Mouse (Mus musculus) ES-E14 (cell line): ENCODE results near the gene Trmt5. TPM values are rescaled to one million over a fixed set of nuclear protein-coding genes. Genes with fewer than 3 reads are reported as not detected.

Source experiments
- DNase-seq: peaks from one replicate; pipeline ENCODE4 v3.0.0-alpha.2; 2013; ENCODE audit warnings: low read depth, low spot score
- H3K27ac ChIP-seq: 2 replicates; pipeline ENCODE4 v1.5.1; 2012; ENCODE audit warnings: low read depth, mild to moderate bottlenecking, low read length, moderate library complexity, mixed read lengths; ENCODE audit not compliant: poor library complexity, insufficient read depth, severe bottlenecking
- H3K36me3 ChIP-seq: 2 replicates; pipeline ENCODE4 v1.6.1; 2012; ENCODE audit warnings: mild to moderate bottlenecking, low read length, moderate library complexity, mixed read lengths; ENCODE audit not compliant: control insufficient read depth, poor library complexity, insufficient read depth, severe bottlenecking
- H3K4me1 ChIP-seq, 2 experiments: fragments of 150-350 bp in 1 of 2; sonication (generic) in 1 of 2; 2 replicates each; pipeline ENCODE4 v1.6.1; 2012; ENCODE audit warnings: low read length in 2 of 2, mild to moderate bottlenecking in 1 of 2, mixed read lengths in 1 of 2; ENCODE audit not compliant: control insufficient read depth in 2 of 2, insufficient read depth in 2 of 2, poor library complexity in 1 of 2
- H3K4me3 ChIP-seq, 2 experiments: fragments of 150-350 bp in 1 of 2; sonication (generic) in 1 of 2; 2 replicates each; pipeline ENCODE4 v1.5.1; 2012; ENCODE audit warnings: low read length in 2 of 2, low read depth in 1 of 2, mild to moderate bottlenecking in 1 of 2, mixed read lengths in 1 of 2; ENCODE audit not compliant: insufficient read depth in 1 of 2, poor library complexity in 1 of 2, severe bottlenecking in 1 of 2
- H3K9ac ChIP-seq: 2 replicates; pipeline ENCODE4 v1.6.1; 2012; ENCODE audit warnings: low read depth, mild to moderate bottlenecking, low read length, mixed read lengths; ENCODE audit not compliant: poor library complexity, insufficient read depth, severe bottlenecking
- H3K9me3 ChIP-seq: fragments of 150-350 bp; sonication (generic); 2 replicates; pipeline ENCODE4 v1.6.1; 2012; ENCODE audit warnings: low read depth, mild to moderate bottlenecking, low read length; ENCODE audit not compliant: control insufficient read depth, insufficient read depth
- CHD2 ChIP-seq: IDR thresholded peaks from 2 replicates; pipeline ENCODE4 v1.6.1; 2014; ENCODE audit warnings: mild to moderate bottlenecking, low read depth, low read length, inconsistent platforms
- HCFC1 ChIP-seq: IDR thresholded peaks from 2 replicates; pipeline ENCODE4 v1.6.1; 2012; ENCODE audit warnings: low read length, inconsistent platforms, borderline replicate concordance; ENCODE audit not compliant: insufficient read depth
- MAFK ChIP-seq: IDR thresholded peaks from 2 replicates; pipeline ENCODE4 v1.6.1; 2014; ENCODE audit warnings: mild to moderate bottlenecking, low read depth, low read length, inconsistent platforms; ENCODE audit not compliant: insufficient read depth
- ZC3H11A ChIP-seq: IDR thresholded peaks from 2 replicates; pipeline ENCODE4 v1.6.1; 2012; ENCODE audit warnings: low read depth, mild to moderate bottlenecking, inconsistent platforms, low read length, borderline replicate concordance
- ZNF384 ChIP-seq: IDR thresholded peaks from 2 replicates; pipeline ENCODE4 v1.6.1; 2012; ENCODE audit warnings: low read depth, low read length, inconsistent platforms
- in situ Hi-C, 2 experiments: fragments of 600-800 bp; cut with MboI; formaldehyde crosslinking; loops; one replicate each; pipeline ENCODE4 v1.15.1; 2025; ENCODE audit warnings: low sequenced_read_pairs in 2 of 2, inconsistent platforms in 1 of 2; ENCODE audit not compliant: unreplicated experiment in 2 of 2
- total RNA-seq: library from RNA; depleted of rRNA; stranded (reverse); fragments of 300-350 nt; gene quantifications from 2 replicates; pipeline ENCODE4 v1.2.3, GENCODE M21; 2012; rRNA removed

Trmt5 gene
- total RNA-seq = 28.8 and 31.4 TPM in 2 replicates

DNA sequence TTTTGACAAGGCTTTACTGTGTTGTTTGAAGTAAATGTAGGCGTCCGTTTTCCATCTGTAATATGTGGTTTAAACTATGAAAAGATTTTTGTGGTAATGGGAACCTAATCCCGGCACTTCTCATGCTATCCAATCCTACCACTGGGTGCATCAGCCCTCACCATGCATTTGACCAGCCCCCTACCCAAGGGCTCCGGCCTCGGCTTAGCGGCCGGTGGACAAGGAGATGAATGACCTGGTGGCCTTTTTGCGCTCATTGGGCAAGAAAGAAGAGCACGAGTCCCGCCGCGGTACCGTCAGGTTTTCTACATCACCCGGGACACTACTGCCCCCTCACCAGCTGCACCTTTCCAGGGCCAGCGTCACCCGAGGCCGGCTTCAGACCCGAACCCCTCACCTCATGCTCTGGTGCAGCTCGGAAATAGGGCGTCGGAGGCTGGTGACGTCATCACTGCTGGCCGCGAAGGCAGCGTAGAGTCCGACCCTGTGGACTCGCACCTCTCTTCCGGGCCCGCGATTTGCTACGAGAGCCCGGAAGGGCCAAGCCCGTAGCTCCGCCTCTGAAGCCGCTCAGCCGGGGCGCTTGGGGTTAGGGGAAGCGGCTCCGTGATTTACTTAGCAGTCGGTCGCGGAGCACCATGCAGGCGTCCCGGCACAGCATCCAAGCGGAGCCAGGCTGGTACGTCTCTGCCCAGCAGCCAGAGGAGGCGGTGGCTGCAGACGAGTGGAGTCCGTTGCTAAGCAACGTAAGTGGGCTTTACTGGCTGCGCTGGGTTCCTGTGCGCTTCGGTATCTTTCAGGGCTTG lies at the start of gene Trmt5, which contains the start of gene Slc38a6:
Gene Trmt5, minus strand, starts transcription at position 424 of the 806 bp plus-strand sequence.
Gene Slc38a6, plus strand, starts transcription at position 493 of the 806 bp plus-strand sequence.
- H3K36me3 ChIP-seq = no peaks in the 10 kb centered on the region; the same call in none of the 2 replicates
- H3K27ac ChIP-seq = no peak within 1 kb of the TSS
- no peaks in the 10 kb centered on the region for H3K9me3 ChIP-seq
- no peak for TF ChIP-seq MAFK
- TF ChIP-seq HCFC1 = peak; percentile 80; the same call in 1 of the 2 replicates
- DNase-seq = peak; percentile 86
- in situ Hi-C loops = no loop called here
- peak within 1 kb of the TSS; percentile 90 for H3K9ac ChIP-seq
- no peaks in the 10 kb centered on the region for H3K4me1 ChIP-seq
- H3K4me3 ChIP-seq = peak within 1 kb of the TSS; percentile 69 to 85

DNA sequence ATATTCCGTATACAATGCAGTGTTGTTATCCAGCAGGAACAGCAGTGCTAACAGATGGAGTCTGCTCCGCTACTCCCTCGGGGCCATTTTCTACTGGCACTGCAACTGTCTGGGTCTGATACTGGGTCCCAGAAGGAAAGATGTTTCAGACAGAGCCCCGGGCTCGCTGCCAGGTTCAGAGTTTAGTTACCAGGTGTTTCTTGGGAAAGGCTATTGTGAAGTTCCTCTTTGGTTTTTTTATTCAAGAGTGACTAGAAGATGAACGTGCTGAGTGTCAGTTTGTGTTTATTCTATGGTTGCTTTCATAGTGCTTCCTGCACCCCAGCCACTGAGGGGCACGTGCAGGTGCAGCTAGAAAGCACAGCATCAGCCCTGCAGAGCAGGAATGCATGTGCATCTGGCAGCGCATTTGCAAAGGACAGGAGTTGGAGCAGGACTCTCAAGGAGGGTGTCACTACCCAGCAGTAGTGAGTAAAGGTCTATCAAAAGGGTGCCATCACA lies 47.6 kb upstream of the Trmt5 start:
- no peak for DNase-seq

DNA sequence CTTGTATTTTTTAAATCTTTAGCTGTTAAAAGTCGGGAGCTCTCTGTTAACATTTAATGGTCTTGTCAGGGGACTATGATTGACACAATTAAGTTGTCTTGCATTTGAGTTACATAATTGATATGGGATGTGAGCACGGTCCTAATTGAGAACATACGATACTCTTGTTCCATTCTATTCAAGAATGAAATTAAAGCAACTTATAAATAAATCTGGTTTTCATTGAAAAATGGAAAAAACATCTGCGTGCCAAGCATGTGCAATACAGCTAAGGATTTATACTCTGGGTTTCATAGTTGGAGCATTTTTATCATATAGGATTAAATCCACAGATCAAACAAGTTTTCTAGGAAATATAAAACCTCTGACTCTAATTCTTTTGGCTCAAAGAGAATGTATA lies 46.2 kb upstream of the Trmt5 start:
- no peak for DNase-seq
- in situ Hi-C loops = no loop called here
- no peaks in the 10 kb centered on the region for H3K4me1 ChIP-seq

More for the DNA sequence above, 47.6 kb upstream of the Trmt5 start:
- TF ChIP-seq ZC3H11A = no peak
- no peak for TF ChIP-seq HCFC1
- no peak for TF ChIP-seq ZNF384
- no peak for TF ChIP-seq CHD2
- no peak for TF ChIP-seq MAFK
- Histone ChIP-seq H3K36me3 (no peaks in the 10 kb centered on the region), H3K27ac (no peak overlapping the region), H3K9ac (no peak overlapping the region), H3K4me1 (no peaks in the 10 kb centered on the region), H3K9me3 (no peaks in the 10 kb centered on the region), H3K4me3 (no peak overlapping the region)
- in situ Hi-C loops = no loop called here

DNA sequence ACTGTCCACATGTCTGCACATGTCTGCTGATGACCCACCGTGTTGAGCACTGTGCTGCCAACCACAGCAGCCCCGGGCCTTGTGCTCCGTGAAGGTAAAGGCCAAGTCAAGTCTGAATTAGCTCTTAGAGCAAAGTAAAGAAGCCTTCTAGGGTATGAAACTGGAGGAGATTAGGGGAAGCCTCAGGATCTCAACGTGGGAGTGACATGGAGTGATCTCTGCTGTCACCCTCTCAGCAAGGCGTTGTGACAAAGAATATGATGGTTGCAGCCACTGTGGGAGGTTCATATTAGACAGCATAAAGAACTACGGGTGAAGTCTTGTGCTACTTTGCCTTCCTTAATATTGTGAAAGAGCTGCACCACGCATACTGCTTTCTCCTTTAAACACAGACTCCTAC lies 43.7 kb upstream of the Trmt5 start:
- Histone ChIP-seq H3K4me3 (no peak overlapping the region), H3K36me3 (0 out of 2 replicates have a peak, but pooled peaks cover 2% of the 10 kb centered on the region), H3K27ac (no peak overlapping the region), H3K9me3 (no peaks in the 10 kb centered on the region), H3K9ac (no peak overlapping the region), H3K4me1 (no peaks in the 10 kb centered on the region)
- in situ Hi-C loops = no loop called here
- no peak for DNase-seq
- no peak for TF ChIP-seq ZNF384
- TF ChIP-seq MAFK = no peak
- TF ChIP-seq ZC3H11A = no peak
- no peak for TF ChIP-seq HCFC1
- TF ChIP-seq CHD2 = no peak

More for the DNA sequence above, 46.2 kb upstream of the Trmt5 start:
- Histone ChIP-seq H3K27ac (no peak overlapping the region), H3K9me3 (no peaks in the 10 kb centered on the region), H3K9ac (no peak overlapping the region), H3K36me3 (no peaks in the 10 kb centered on the region), H3K4me3 (no peak overlapping the region)
- TF ChIP-seq CHD2 (no peak), HCFC1 (no peak), ZC3H11A (no peak), ZNF384 (no peak), MAFK (no peak)
